Mouse (Mus musculus) midbrain, embryonic 13.5 days (tissue): ENCODE data around the gene Flt3l. TPM values are rescaled to one million over a fixed set of nuclear protein-coding genes. Genes with fewer than 3 reads are reported as not detected.

Source experiments
- ATAC-seq: fragments of 200-750 bp; cut with Nextera tagmentation; 2 replicates; pipeline ENCODE4 v1.8.0; 2017; ENCODE audit warnings: mild to moderate bottlenecking, moderate TSS enrichment, moderate library complexity
- H3K27ac ChIP-seq: fragments of 300-500 bp; sonication (generic); 2 replicates; pipeline ENCODE4 v1.5.1; 2015; ENCODE audit warnings: inconsistent platforms, mild to moderate bottlenecking, moderate library complexity
- H3K27me3 ChIP-seq: fragments of 300-500 bp; sonication (generic); 2 replicates; pipeline ENCODE4 v1.6.1; 2015; ENCODE audit warnings: mild to moderate bottlenecking, inconsistent platforms
- H3K36me3 ChIP-seq: fragments of 300-500 bp; sonication (generic); 2 replicates; pipeline ENCODE4 v1.6.1; 2015; ENCODE audit warnings: mild to moderate bottlenecking, inconsistent platforms
- H3K4me1 ChIP-seq: fragments of 300-500 bp; sonication (generic); replicated peaks from 2 replicates; pipeline ENCODE4 v1.6.1; 2015; ENCODE audit warnings: inconsistent platforms
- H3K4me2 ChIP-seq: fragments of 300-500 bp; sonication (generic); replicated peaks from 2 replicates; pipeline ENCODE4 v1.6.1; 2015; ENCODE audit warnings: moderate library complexity, mild to moderate bottlenecking, inconsistent platforms
- H3K4me3 ChIP-seq: fragments of 300-500 bp; sonication (generic); replicated peaks from 2 replicates; pipeline ENCODE4 v1.5.1; 2015; ENCODE audit warnings: mild to moderate bottlenecking, inconsistent platforms
- H3K9ac ChIP-seq: fragments of 300-500 bp; sonication (generic); replicated peaks from 2 replicates; pipeline ENCODE4 v1.6.1; 2015; ENCODE audit warnings: mild to moderate bottlenecking, inconsistent platforms
- H3K9me3 ChIP-seq: fragments of 300-500 bp; sonication (generic); 2 replicates; pipeline ENCODE4 v1.6.1; 2016; ENCODE audit warnings: mild to moderate bottlenecking, inconsistent platforms
- WGBS: fragments of 180-500 bp; shearing (Covaris S2); methylation state at CpG from one replicate; pipeline ENCODE4 v1.1.7; 2015; 5-methylcytosine and 5-hydroxymethylcytosine counted together
- polyA plus RNA-seq: library from polyadenylated mRNA; unstranded; fragments of >200 nt; fragmentation: Nextera tagmentation; extraction: Ambion mirVana; gene quantifications from 2 replicates; pipeline ENCODE4 v1.2.1, GENCODE M21; 2015

Gene Flt3l
- polyA plus RNA-seq = 0.82 and 1.3 TPM in 2 replicates

GRCm38 (mm10) chr7:45135993-45136567 lies at the start of gene Flt3l, which contains the start of gene Gm45713:
Gene Flt3l (minus strand): TSS chr7:45136432.
Gene Gm45713 (minus strand): TSS chr7:45136231.
- no peaks in the 10 kb centered on the region for H3K9me3 ChIP-seq
- peak within 1 kb of the TSS; percentile 65 for H3K4me2 ChIP-seq
- peak within 1 kb of the TSS; percentile 63; the same call in 1 of the 2 replicates for H3K9ac ChIP-seq
- no peaks in the 10 kb centered on the region for H3K36me3 ChIP-seq
- peak within 1 kb of the TSS; percentile 41 for H3K4me3 ChIP-seq
- WGBS = 5% methylated on average over 29 of the region's 29 CpGs
- H3K27ac ChIP-seq = no peak within 1 kb of the TSS
- peaks cover 10% of the 10 kb centered on the region for H3K4me1 ChIP-seq
- peak; percentile 87 for ATAC-seq
- H3K27me3 ChIP-seq = peaks cover 32% of the 10 kb centered on the region

- no peak overlapping the region for H3K4me2 ChIP-seq
- H3K27ac ChIP-seq = no peak overlapping the region
- H3K4me1 ChIP-seq = peaks cover 39% of the 10 kb centered on the region
- H3K27me3 ChIP-seq = peaks cover 85% of the 10 kb centered on the region
- ATAC-seq = no peak
- H3K4me3 ChIP-seq = no peak overlapping the region
- no peaks in the 10 kb centered on the region for H3K9me3 ChIP-seq
- no peak overlapping the region for H3K9ac ChIP-seq
- no peaks in the 10 kb centered on the region for H3K36me3 ChIP-seq
- WGBS = 69% methylated on average over 7 of the region's 7 CpGs
Measured at GRCm38 (mm10) chr7:45185921-45186320, 49.7 kb upstream of the Flt3l start.

GRCm38 (mm10) chr7:45183672-45184071 lies 47.4 kb upstream of the Flt3l start:
- Histone ChIP-seq H3K27me3 (peaks cover 87% of the 10 kb centered on the region), H3K4me3 (no peak overlapping the region), H3K36me3 (no peaks in the 10 kb centered on the region), H3K27ac (no peak overlapping the region), H3K9ac (no peak overlapping the region), H3K9me3 (no peaks in the 10 kb centered on the region), H3K4me2 (no peak overlapping the region), H3K4me1 (peaks cover 41% of the 10 kb centered on the region)
- 65% methylated on average over 7 of the region's 7 CpGs for whole genome bisulfite sequencing
- no peak for ATAC-seq

- Histone ChIP-seq H3K9me3 (no peaks in the 10 kb centered on the region), H3K4me2 (peak overlapping the region; percentile 55), H3K9ac (peak overlapping the region; percentile 49), H3K36me3 (no peaks in the 10 kb centered on the region), H3K4me3 (peak overlapping the region; percentile 33), H3K27me3 (peaks cover 94% of the 10 kb centered on the region), H3K4me1 (peaks cover 41% of the 10 kb centered on the region), H3K27ac (no peak overlapping the region)
- 14% methylated on average over 11 of the region's 11 CpGs for WGBS
- peak; percentile 44 for ATAC-seq
Measured at GRCm38 (mm10) chr7:45182606-45183005, 46.4 kb upstream of the Flt3l start.

GRCm38 (mm10) chr7:45182199-45182601 lies 46.0 kb upstream of the Flt3l start:
- WGBS = under 1% methylated on average over 34 of the region's 34 CpGs
- Histone ChIP-seq H3K9me3 (no peaks in the 10 kb centered on the region), H3K9ac (peak overlapping the region; percentile 49), H3K36me3 (no peaks in the 10 kb centered on the region), H3K4me1 (peaks cover 41% of the 10 kb centered on the region), H3K4me2 (peak overlapping the region; percentile 55), H3K27ac (no peak overlapping the region), H3K4me3 (peak overlapping the region; percentile 33), H3K27me3 (peaks cover 98% of the 10 kb centered on the region)
- peak; percentile 83 for ATAC-seq

- Histone ChIP-seq H3K4me1 (peaks cover 44% of the 10 kb centered on the region), H3K9me3 (no peaks in the 10 kb centered on the region), H3K4me2 (peak overlapping the region; percentile 55), H3K27ac (no peak overlapping the region), H3K4me3 (peak overlapping the region; percentile 33), H3K9ac (no peak overlapping the region; the same call in 1 of the 2 replicates), H3K27me3 (peaks cover 98% of the 10 kb centered on the region), H3K36me3 (no peaks in the 10 kb centered on the region)
- 0 out of 2 replicates have a peak, but pooled peaks have one; percentile 5 for ATAC-seq
- WGBS = 4% methylated on average over 35 of the region's 35 CpGs
Measured at GRCm38 (mm10) chr7:45181540-45181939, 45.3 kb upstream of the Flt3l start.

- Histone ChIP-seq H3K4me1 (peaks cover 45% of the 10 kb centered on the region), H3K9me3 (no peaks in the 10 kb centered on the region), H3K27me3 (peaks cover 98% of the 10 kb centered on the region), H3K36me3 (no peaks in the 10 kb centered on the region), H3K27ac (no peak within 1 kb of the TSS), H3K4me2 (peak within 1 kb of the TSS; percentile 55), H3K4me3 (peak within 1 kb of the TSS; percentile 33), H3K9ac (no peak within 1 kb of the TSS; the same call in 1 of the 2 replicates)
- ATAC-seq = no peak
- 21% methylated on average over 20 of the region's 20 CpGs for WGBS
Measured at GRCm38 (mm10) chr7:45180896-45181477, 44.8 kb upstream of the Flt3l start, which contains the start of gene Pth2. Gene Pth2 (plus strand): TSS chr7:45180995.

- Histone ChIP-seq H3K27me3 (peaks cover 100% of the 10 kb centered on the region), H3K36me3 (no peaks in the 10 kb centered on the region), H3K27ac (no peak within 1 kb of the TSS), H3K9ac (no peak within 1 kb of the TSS), H3K4me3 (no peak within 1 kb of the TSS), H3K4me1 (peaks cover 40% of the 10 kb centered on the region), H3K4me2 (no peak within 1 kb of the TSS), H3K9me3 (no peaks in the 10 kb centered on the region)
- ATAC-seq = no peak
- WGBS = 21% methylated on average over 7 of the region's 7 CpGs
Measured at GRCm38 (mm10) chr7:45179469-45179868, 43.2 kb upstream of the Flt3l start, which contains the start of gene Gfy. Gene Gfy (minus strand): TSS chr7:45179569.

- Histone ChIP-seq H3K4me2 (no peak overlapping the region), H3K27ac (no peak overlapping the region), H3K4me3 (no peak overlapping the region), H3K9me3 (no peaks in the 10 kb centered on the region), H3K36me3 (no peaks in the 10 kb centered on the region), H3K27me3 (peaks cover 99% of the 10 kb centered on the region), H3K9ac (no peak overlapping the region), H3K4me1 (peaks cover 39% of the 10 kb centered on the region)
- 16% methylated on average over 7 of the region's 7 CpGs for WGBS
- ATAC-seq = no peak
Measured at GRCm38 (mm10) chr7:45178550-45178949, 42.3 kb upstream of the Flt3l start.

GRCm38 (mm10) chr7:45176356-45176755 lies 40.1 kb upstream of the Flt3l start:
- H3K4me3 ChIP-seq = peak overlapping the region; percentile 13
- H3K9ac ChIP-seq = no peak overlapping the region
- H3K36me3 ChIP-seq = no peaks in the 10 kb centered on the region
- H3K9me3 ChIP-seq = no peaks in the 10 kb centered on the region
- peaks cover 26% of the 10 kb centered on the region for H3K4me1 ChIP-seq
- peaks cover 87% of the 10 kb centered on the region for H3K27me3 ChIP-seq
- WGBS = 2% methylated on average over 31 of the region's 31 CpGs
- ATAC-seq = no peak
- H3K4me2 ChIP-seq = peak overlapping the region; percentile 28
- no peak overlapping the region for H3K27ac ChIP-seq

- Histone ChIP-seq H3K9me3 (no peaks in the 10 kb centered on the region), H3K9ac (no peak overlapping the region), H3K4me2 (peak overlapping the region; percentile 28), H3K27ac (no peak overlapping the region), H3K4me1 (peaks cover 22% of the 10 kb centered on the region), H3K4me3 (peak overlapping the region; percentile 13), H3K27me3 (peaks cover 83% of the 10 kb centered on the region), H3K36me3 (no peaks in the 10 kb centered on the region)
- WGBS = 3% methylated on average over 23 of the region's 23 CpGs
- ATAC-seq = 0 out of 2 replicates have a peak, but pooled peaks have one; percentile 20
Measured at GRCm38 (mm10) chr7:45175929-45176328, 39.7 kb upstream of the Flt3l start.

GRCm38 (mm10) chr7:45175398-45175797 lies 39.2 kb upstream of the Flt3l start:
- no peak for ATAC-seq
- Histone ChIP-seq H3K9ac (no peak overlapping the region), H3K9me3 (no peaks in the 10 kb centered on the region), H3K36me3 (no peaks in the 10 kb centered on the region), H3K4me1 (peaks cover 20% of the 10 kb centered on the region), H3K4me3 (no peak overlapping the region), H3K4me2 (no peak overlapping the region), H3K27ac (no peak overlapping the region), H3K27me3 (peaks cover 83% of the 10 kb centered on the region)
- WGBS = 2% methylated on average over 13 of the region's 13 CpGs
